Mouse (Mus musculus) lung, postnatal 0 days (tissue): ENCODE measurements at regions not wholly inside any gene's neighbourhood (a gene's known extent, or its start where the extent isn't known, plus 50 kb on each side); places are given as distances from the start of the nearest gene placed in this dataset.

Source experiments
- CTCF ChIP-seq: IDR thresholded peaks from 2 replicates; pipeline ENCODE4 v1.5.1; 2016; ENCODE audit warnings: antibody characterized with exemption, mild to moderate bottlenecking
- EP300 ChIP-seq: IDR thresholded peaks from 2 replicates; pipeline ENCODE4 v1.6.1; 2016; ENCODE audit warnings: antibody characterized with exemption, mild to moderate bottlenecking, control low read depth

- TF ChIP-seq CTCF, result no peak
- TF ChIP-seq EP300, result no peak
Measured at GRCm38 (mm10) chr13:118262971-118263370, 123.5 kb upstream of the B430218F22Rik start.
